Mouse (Mus musculus) heart, embryonic 13.5 days (tissue): ENCODE data around the gene Gale. TPM values are rescaled to one million over a fixed set of nuclear protein-coding genes. Genes with fewer than 3 reads are reported as not detected.
"Not testable (repeated sequence)": the region's sequence is repeated elsewhere in the genome, so short reads cannot be mapped to it uniquely, and the experiment has no call there.

Experiments
- ATAC-seq: fragments of 200-750 bp; cut with Nextera tagmentation; 2 replicates; pipeline ENCODE4 v1.8.0; 2017; ENCODE audit warnings: moderate TSS enrichment; ENCODE audit not compliant: insufficient number of reproducible peaks, low FRiP score, low TSS enrichment; ENCODE audit errors: extremely low read depth
- H3K27ac ChIP-seq: fragments of 300-500 bp; sonication (generic); replicated peaks from 2 replicates; pipeline ENCODE4 v1.5.1; 2015; ENCODE audit warnings: moderate library complexity, mild to moderate bottlenecking, inconsistent platforms
- H3K27me3 ChIP-seq: fragments of 300-500 bp; sonication (generic); replicated peaks from 2 replicates; pipeline ENCODE4 v1.6.1; 2015; ENCODE audit warnings: mild to moderate bottlenecking, inconsistent platforms
- H3K36me3 ChIP-seq: fragments of 300-500 bp; sonication (generic); 2 replicates; pipeline ENCODE4 v1.6.1; 2015; ENCODE audit warnings: mild to moderate bottlenecking, inconsistent platforms
- H3K4me1 ChIP-seq: fragments of 300-500 bp; sonication (generic); 2 replicates; pipeline ENCODE4 v1.6.1; 2015; ENCODE audit warnings: inconsistent platforms
- H3K4me2 ChIP-seq: fragments of 300-500 bp; sonication (generic); 2 replicates; pipeline ENCODE4 v1.6.1; 2015; ENCODE audit warnings: inconsistent platforms, mild to moderate bottlenecking, moderate library complexity
- H3K4me3 ChIP-seq: fragments of 300-500 bp; sonication (generic); 2 replicates; pipeline ENCODE4 v1.5.1; 2015; ENCODE audit warnings: moderate library complexity, mild to moderate bottlenecking, inconsistent platforms
- H3K9ac ChIP-seq: fragments of 300-500 bp; sonication (generic); 2 replicates; pipeline ENCODE4 v1.6.1; 2015; ENCODE audit warnings: inconsistent platforms, mild to moderate bottlenecking, moderate library complexity
- H3K9me3 ChIP-seq: fragments of 300-500 bp; sonication (generic); 2 replicates; pipeline ENCODE4 v1.6.1; 2016; ENCODE audit warnings: inconsistent platforms
- WGBS: fragments of 180-500 bp; shearing (Covaris S2); methylation state at CpG from one replicate; pipeline ENCODE4 v1.1.7; 2015; ENCODE audit warnings: mixed read lengths; 5-methylcytosine and 5-hydroxymethylcytosine counted together
- polyA plus RNA-seq: library from polyadenylated mRNA; unstranded; fragments of >200 nt; fragmentation: Nextera tagmentation; extraction: Ambion mirVana; gene quantifications from 2 replicates; pipeline ENCODE4 v1.2.1, GENCODE M21; 2015

Gene Gale
- polyA plus RNA-seq, 1 experiment from 2014 or later, result 28.7 TPM

DNA sequence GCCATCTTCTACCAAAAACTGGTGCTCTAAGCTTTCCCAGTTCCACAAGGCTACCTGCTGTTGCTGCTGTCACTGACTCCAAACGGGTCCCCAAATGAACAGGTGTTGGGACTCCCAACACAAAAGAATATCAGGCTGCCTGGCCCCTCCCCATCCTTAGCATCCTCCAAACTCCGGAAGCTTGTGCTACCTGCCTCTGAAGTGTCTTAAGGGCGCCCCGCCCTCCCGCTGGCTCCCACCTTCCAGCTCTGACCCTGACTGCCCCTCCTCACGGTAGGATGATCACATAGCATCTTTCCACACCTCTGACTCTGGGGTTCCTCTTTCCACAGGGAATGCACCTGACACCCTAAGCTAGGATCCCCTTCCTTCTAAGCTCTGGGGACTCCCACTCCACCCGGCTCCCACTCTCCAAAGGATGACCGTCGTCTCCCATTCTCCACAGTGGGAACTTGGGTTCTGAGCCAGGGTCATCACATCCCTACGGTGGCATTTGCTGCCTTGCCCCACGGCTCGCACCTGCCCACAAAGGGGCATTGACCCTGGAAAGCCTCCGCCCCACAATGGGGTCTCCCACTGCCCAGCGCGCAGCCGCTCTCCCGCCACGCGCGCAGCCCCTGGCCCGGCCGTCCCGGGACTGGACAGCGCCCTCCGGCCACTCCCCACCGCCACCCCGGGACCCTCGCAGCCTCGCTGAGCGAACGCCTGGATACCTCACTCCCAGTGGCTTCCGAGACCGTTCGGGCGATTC lies 8.5 kb downstream of the Gale start:
- peaks cover 68% of the 10 kb centered on the region for H3K36me3 ChIP-seq

GRCm38 (mm10) chr4:135972556-135972906 lies 9.0 kb downstream of the Gale start, which contains the start of gene Lypla2:
Lypla2 (minus strand) TSS chr4:135972626.
- 2% methylated on average over 19 of the region's 19 CpGs for WGBS
- ATAC-seq, result no peak; the same call in 1 of the 2 replicates
- peak within 1 kb of the TSS; percentile 58 for H3K27ac ChIP-seq
- peaks cover 66% of the 10 kb centered on the region for H3K36me3 ChIP-seq
- H3K4me1 ChIP-seq, result peaks cover 23% of the 10 kb centered on the region
- peak within 1 kb of the TSS; percentile 98 for H3K4me2 ChIP-seq
- H3K27me3 ChIP-seq, result no peaks in the 10 kb centered on the region
- peak within 1 kb of the TSS; percentile 95 for H3K9ac ChIP-seq
- peak within 1 kb of the TSS; percentile 99 for H3K4me3 ChIP-seq
- H3K9me3 ChIP-seq, result no peaks in the 10 kb centered on the region

More for the DNA sequence above, 8.5 kb downstream of the Gale start:
- Histone ChIP-seq H3K9me3 (no peaks in the 10 kb centered on the region), H3K4me3 (peak overlapping the region; percentile 99), H3K9ac (peak overlapping the region; percentile 95), H3K27ac (peak overlapping the region; percentile 58), H3K27me3 (no peaks in the 10 kb centered on the region), H3K4me1 (peaks cover 23% of the 10 kb centered on the region), H3K4me2 (peak overlapping the region; percentile 98)
- under 1% methylated on average over 35 of the region's 35 CpGs for WGBS
- no peak; the same call in 1 of the 2 replicates for ATAC-seq

DNA sequence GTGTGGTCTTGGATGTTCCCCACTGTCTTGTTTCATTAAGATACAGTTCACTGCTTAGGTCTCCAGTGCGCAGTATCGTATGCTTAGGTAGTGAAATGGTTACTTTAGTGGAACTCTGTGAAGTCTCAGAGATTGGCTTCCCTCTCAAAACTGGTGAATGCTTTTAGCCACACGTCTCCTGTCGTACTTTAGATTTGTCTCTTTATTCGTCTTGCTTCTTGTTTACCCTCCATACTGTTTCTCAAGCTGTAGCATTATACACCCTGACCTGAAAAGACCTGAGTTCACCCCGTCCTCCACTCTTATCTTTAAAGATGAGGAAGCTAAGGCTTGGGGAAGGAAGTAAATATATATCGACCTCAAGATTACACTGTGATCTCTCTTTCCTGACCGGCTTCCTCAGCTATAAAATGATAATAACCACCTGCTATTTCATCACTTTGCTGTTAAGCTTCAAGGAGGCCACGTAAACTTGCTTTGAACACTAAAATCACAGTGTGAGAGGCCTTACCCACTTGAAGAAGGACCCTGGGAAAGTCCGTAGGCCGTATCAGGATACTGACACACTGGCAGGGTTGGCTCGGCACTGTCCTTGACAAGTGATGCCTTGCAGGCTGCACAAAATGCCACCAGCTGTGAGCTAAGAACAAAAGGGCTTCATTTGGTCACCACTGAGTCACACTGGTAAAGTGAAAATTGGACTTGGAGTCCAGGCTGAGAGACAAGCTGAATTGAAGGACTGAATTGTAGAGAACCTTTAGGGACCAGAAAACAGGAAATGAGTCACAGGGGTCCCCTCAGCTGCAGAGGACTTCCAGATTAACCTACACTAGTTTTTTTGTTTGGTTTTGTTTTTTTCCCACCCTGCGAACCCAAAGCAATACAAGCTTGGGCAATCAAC lies 9.6 kb downstream of the Gale start:
- Histone ChIP-seq H3K9ac (peak overlapping the region; percentile 95), H3K4me2 (peak overlapping the region; percentile 98), H3K27ac (peak overlapping the region; percentile 58), H3K9me3 (no peaks in the 10 kb centered on the region), H3K4me3 (peak overlapping the region; percentile 99), H3K27me3 (no peaks in the 10 kb centered on the region), H3K4me1 (peaks cover 23% of the 10 kb centered on the region), H3K36me3 (peaks cover 64% of the 10 kb centered on the region)
- ATAC-seq, result no peak
- 50% methylated on average over 13 of the region's 13 CpGs for WGBS

- no peak overlapping the region for H3K27ac ChIP-seq
- WGBS, result 90% methylated on average over 12 of the region's 12 CpGs
- peaks cover 17% of the 10 kb centered on the region for H3K4me1 ChIP-seq
- H3K4me2 ChIP-seq, result no peak overlapping the region
- no peaks in the 10 kb centered on the region for H3K9me3 ChIP-seq
- H3K27me3 ChIP-seq, result no peaks in the 10 kb centered on the region
- ATAC-seq, result no peak
- H3K4me3 ChIP-seq, result no peak overlapping the region
- no peak overlapping the region for H3K9ac ChIP-seq
- peaks cover 57% of the 10 kb centered on the region for H3K36me3 ChIP-seq
Measured at GRCm38 (mm10) chr4:135976146-135976545, 12.6 kb downstream of the Gale start.

GRCm38 (mm10) chr4:135980223-135980622 lies 16.7 kb downstream of the Gale start:
- not testable (repeated sequence) for H3K9me3 ChIP-seq, H3K27me3 ChIP-seq, H3K4me2 ChIP-seq, ATAC-seq, H3K4me3 ChIP-seq, H3K4me1 ChIP-seq, H3K9ac ChIP-seq, H3K27ac ChIP-seq
- H3K36me3 ChIP-seq, result peaks cover 86% of the 10 kb centered on the region
- WGBS, result 92% methylated on average over 5 of the region's 5 CpGs

GRCm38 (mm10) chr4:135981524-135982063 lies 18.1 kb downstream of the Gale start:
- Histone ChIP-seq H3K36me3 (peaks cover 76% of the 10 kb centered on the region), H3K4me1 (peaks cover 18% of the 10 kb centered on the region), H3K4me3 (no peak overlapping the region), H3K4me2 (no peak overlapping the region), H3K27me3 (no peaks in the 10 kb centered on the region), H3K9ac (no peak overlapping the region), H3K9me3 (no peaks in the 10 kb centered on the region), H3K27ac (no peak overlapping the region)
- no peak for ATAC-seq
- WGBS, result 77% methylated on average over 7 of the region's 7 CpGs

DNA sequence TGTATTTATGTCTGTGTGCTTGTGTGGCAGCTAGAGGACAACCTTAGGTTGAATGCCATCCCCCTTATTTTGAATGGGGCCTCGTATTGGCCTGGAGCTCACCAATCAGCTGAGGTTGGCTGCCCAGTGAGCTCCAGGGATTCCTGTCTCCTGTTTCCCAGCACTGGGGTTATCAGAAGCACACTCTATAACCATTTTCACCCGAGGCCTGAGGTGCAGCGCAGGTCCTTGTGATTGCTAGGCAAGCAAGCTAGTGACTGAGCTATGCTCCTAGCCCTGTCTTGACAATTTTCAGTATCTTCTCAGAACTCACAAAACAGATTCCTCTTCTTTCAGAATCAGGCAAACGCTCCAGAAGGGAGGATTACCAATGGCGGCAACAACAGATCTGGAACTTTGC lies 21.0 kb downstream of the Gale start:
- Histone ChIP-seq H3K4me2 (peak overlapping the region; percentile 96), H3K9ac (peak overlapping the region; percentile 29; the same call in 1 of the 2 replicates), H3K9me3 (no peaks in the 10 kb centered on the region), H3K27ac (peak overlapping the region; percentile 43), H3K4me3 (peak overlapping the region; percentile 91), H3K36me3 (peaks cover 53% of the 10 kb centered on the region), H3K4me1 (peaks cover 24% of the 10 kb centered on the region), H3K27me3 (no peaks in the 10 kb centered on the region)
- 69% methylated on average over 5 of the region's 5 CpGs for WGBS
- no peak for ATAC-seq

DNA sequence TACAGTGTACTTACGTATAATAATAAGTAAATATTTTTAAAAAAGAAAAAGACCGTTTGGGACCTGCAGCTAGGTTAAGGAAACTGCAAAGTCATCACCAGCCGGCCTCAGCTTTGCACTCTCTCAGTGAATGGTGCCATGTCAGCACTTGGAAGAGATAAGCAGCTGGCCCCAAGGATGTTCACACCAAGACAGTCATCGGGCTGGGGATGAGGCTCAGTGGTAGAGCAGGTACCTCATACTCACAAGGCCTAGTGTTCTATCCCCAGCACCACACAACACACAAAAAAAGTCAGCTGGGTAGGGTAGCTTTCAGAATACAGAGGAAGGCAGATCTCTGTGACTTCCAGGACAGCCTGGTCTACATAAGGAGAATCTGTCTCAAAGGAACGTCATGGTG lies 21.7 kb downstream of the Gale start:
- ATAC-seq, result peak; percentile 37; the same call in 1 of the 2 replicates
- Histone ChIP-seq H3K4me1 (peaks cover 24% of the 10 kb centered on the region), H3K27ac (peak overlapping the region; percentile 43; the same call in 1 of the 2 replicates), H3K9ac (peak overlapping the region; percentile 98; the same call in 1 of the 2 replicates), H3K9me3 (no peaks in the 10 kb centered on the region), H3K4me2 (peak overlapping the region; percentile 96), H3K27me3 (no peaks in the 10 kb centered on the region), H3K4me3 (peak overlapping the region; percentile 91), H3K36me3 (peaks cover 53% of the 10 kb centered on the region)
- 75% methylated on average over 5 of the region's 5 CpGs for WGBS

DNA sequence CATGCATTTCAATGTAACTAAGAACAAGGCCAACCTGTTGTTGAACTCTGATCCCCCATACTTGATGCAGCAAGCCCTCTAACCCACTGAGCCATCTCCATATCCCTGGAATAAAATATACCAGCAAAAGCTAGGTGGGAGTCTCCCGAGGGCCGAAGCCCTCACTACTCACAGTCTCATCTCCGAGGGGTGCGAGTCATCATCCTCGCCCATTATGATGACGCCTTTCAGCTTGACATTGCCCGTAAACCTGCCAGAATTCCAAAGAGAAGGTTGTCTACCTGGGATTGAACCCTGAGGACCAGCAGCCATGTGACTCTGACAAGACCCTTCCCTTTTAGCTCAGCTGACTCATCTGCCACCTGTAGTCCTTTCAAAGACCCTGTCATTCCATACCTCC lies 22.2 kb downstream of the Gale start:
- Histone ChIP-seq H3K4me2 (peak overlapping the region; percentile 96), H3K27ac (0 out of 2 replicates have a peak overlapping the region, but pooled peaks have one; percentile 91), H3K4me1 (peaks cover 24% of the 10 kb centered on the region), H3K27me3 (no peaks in the 10 kb centered on the region), H3K9me3 (no peaks in the 10 kb centered on the region), H3K36me3 (peaks cover 47% of the 10 kb centered on the region), H3K4me3 (peak overlapping the region; percentile 91), H3K9ac (peak overlapping the region; percentile 98)
- 88% methylated on average over 7 of the region's 7 CpGs for WGBS
- no peak for ATAC-seq

DNA sequence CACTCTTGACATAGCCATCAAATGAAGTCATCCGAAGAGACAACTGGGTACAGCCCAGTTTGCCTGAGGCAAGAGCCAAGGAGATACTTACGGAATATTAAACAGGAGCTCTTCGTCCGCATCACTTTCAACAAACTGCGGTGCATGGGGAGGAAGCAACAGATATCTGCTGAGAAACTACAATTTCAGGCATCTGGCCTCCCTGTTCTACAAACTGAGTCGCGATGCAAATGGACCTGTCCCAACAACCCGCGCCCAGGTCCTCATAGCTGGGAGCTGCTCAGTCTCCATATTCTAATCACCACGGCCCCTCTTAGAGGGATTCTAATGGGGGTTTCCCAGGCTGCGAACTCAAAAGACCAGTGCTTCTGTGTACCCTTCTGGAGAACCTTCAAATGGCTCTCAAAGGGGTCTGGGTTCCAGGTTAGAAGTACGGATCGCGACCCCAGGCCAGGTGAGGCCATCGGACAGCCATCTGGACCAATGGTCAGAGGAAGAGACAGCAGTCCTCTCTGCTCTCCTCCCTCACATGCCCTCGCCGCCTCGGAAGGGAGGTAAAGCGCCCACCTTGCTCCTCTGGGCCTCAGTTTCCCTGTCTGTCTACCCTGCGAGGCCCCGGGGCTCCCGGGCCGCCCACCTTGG lies 22.9 kb downstream of the Gale start:
- peak overlapping the region; percentile 91 for H3K27ac ChIP-seq
- WGBS, result 7% methylated on average over 23 of the region's 23 CpGs
- H3K27me3 ChIP-seq, result no peaks in the 10 kb centered on the region
- H3K36me3 ChIP-seq, result peaks cover 41% of the 10 kb centered on the region
- peak overlapping the region; percentile 91 for H3K4me3 ChIP-seq
- 0 out of 2 replicates have a peak, but pooled peaks cover under 1% of the 10 kb centered on the region for H3K9me3 ChIP-seq
- H3K4me1 ChIP-seq, result peaks cover 24% of the 10 kb centered on the region
- peak overlapping the region; percentile 98 for H3K9ac ChIP-seq
- peak overlapping the region; percentile 96 for H3K4me2 ChIP-seq
- ATAC-seq, result no peak
